Mouse (Mus musculus) cerebellum, adult 8-10 months (tissue): ENCODE data around the gene Lrit2.

ENCODE experiments used
- DNase-seq: peaks from one replicate; pipeline ENCODE4 v3.0.0; 2022

Lrit2 gene

DNA sequence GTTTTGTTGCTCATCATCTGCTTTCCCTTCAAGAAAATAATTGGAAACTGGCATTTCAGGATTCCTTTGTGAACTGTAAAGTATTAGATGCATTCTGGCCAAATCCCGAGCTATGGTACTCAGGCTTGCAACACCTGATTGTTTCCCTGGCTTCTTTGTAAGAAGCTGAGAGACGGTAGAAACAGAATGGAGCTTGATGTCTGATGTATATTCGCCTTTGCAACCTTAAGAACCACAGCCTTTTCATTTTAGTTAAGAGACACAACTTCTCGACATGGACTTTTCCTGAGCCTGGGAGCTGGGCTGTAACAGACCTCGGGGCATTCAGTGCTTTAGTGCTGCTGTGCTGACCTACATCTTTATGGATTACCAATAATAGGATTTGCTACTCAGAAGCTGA lies at the start of gene Lrit2:
TSS of gene Lrit2 (plus strand) at position 301 of the 400 bp plus-strand sequence.
- no peak for DNase-seq

DNA sequence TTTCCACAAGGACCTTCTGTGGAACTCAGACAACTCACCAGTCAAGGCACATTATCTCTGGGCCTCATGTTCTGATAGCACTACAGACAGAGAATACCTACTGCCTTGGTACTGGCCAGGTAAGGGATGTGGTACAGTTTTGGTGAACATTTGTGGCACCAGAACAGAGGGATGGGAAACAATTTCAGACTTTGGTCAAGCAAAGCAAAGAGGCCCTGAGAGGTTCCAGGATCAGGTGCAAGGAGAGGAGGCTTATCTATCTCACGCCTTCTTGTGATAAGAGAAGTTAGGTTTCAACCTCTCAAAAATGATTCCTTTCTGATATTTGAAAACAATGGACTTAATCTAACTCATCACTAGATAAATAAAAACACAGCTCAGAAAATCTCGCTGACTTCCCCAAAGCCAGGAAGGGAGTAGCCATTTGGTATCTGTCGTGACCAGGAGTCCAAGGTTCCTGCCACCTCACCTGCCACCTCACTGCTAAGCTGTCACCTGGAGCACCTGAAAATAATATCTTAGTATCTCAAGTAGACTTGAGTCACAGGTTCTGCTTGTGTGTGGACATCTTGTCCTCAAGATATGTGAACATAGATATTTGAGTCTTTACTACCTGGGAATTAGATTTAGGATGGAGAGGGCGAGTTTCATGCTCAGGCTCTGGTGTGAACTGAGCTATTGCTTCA lies 40.3 kb upstream of the Lrit2 start:
- DNase-seq, result no peak

DNA sequence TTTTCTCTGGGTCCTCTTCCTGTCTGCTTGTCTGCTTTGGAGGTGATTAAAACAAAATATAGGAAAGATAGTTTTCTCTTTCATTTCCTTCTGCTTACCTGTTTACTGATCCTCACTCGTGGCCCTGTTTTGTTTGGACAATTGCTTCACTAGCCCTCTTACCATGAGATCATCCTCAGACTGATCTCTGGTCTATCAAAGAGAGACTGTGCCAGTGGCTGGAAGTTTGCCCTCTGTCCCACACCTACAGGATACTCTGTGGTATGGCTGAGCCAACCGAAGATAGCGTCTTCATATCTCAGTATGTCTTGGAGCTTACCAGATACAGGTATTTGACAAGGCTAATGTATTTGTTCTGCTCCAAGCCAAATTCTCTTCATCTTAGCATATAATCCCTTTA lies 39.8 kb upstream of the Lrit2 start:
- DNase-seq, result no peak

DNA sequence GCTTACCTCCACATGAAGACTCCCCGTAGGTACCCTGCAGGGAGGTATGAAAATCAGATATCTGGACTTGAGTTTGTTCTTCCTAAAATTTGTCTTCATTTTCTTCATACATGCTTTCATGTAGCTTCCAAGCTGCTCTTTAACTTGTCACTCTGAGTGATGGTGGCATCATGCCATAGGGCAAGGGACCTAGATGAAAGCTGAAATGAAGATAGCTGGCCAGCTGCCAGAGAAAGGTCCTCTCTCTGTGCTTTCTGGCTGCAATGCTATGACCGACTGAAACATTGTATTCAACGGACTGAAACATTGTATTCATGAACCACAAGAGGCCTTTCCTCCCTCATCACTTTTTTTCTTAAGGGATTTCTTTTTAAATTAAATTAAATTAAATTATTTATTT lies 39.2 kb upstream of the Lrit2 start:
- DNase-seq, result no peak

DNA sequence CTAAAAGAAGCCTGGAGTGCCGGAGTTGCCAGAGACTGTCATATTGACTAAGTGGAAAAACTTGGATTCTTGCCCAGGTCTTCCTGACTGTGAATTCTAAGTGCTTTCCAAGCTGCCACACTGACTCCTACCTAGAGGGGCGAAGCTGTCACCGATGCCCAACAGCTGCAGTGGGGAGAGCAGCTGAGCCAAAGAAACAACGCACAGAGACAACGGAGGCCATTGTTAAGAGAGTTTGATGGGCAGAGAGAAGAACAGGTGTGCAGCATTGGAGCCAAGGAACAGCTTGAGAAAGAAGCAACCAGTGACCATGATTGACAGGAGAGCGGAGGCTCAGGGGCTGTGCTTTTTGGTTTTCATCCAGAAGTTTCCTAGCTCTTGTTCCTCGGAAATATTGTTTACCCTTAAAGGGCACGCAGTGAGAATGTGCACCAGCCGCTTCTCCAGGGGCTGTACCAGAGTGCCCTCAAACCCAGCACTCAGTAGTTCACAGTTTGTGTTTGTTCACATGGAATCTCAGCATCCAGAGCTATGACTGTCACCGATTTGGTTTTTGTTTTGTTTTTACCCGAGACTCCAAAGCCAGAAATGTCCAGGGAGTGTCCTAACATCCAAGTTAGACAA lies 35.1 kb upstream of the Lrit2 start:
- DNase-seq, result peak; percentile 3

DNA sequence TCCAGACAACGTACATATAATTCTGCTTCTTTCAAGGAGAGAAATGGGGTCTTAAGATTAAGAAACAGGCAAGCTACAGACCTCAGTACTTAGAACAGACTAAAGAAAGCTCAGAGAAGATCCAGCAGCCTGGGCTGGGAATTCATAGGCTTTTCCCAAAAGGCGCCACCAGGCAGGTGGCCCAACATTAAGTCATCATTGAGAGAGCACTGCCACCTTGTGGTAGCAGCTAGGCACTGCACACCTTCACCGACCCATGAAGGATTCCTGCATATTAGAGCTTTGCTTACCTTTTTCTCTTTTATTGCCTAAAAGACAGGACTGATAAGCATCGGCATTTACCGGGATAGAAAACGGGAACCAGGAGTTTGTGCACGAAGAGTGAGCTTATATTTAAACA lies 34.5 kb upstream of the Lrit2 start:
- DNase-seq, result peak; percentile 78

DNA sequence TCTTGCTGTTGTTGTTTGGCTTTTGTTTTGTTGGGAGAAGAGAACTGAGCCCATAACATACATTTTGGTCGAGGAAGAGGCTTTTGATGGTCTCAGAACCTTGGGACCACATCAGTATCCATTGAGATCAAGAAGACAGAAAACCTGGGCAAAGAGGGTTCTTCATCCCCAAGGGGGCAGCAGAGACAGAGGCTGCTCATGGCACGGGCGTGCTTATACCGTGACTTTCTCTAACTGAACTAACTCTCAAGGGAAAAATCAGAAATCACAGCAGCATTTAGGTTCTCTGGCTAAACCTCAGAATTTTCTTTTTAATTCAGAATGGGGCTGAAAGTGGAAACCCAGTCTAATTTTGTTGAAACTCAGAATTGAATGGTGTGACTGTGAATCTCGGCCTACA lies 33.3 kb upstream of the Lrit2 start:
- DNase-seq, result no peak

DNA sequence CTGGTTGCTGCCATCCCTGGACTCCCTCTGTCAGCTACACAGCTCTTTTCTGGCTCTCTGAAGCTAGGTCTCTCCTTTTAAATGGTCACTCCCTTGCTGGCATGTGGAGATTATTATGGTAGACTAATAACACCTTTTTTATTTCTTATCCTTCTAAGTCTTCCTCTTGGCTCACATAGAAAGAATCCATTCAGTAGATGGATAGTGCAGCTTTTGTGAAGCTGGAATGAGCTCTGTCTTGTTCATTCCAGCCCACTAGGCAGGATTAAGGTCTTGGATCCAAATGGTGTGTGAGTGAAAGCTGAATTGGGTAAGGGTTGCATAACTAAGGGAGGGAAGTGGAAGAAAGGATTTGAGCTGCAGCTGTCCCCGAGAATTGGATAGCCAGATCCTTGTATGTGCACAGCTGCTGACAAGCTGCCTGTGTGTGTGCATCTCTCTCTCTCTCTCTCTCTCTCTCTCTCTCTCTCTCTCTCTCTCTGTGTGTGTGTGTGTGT lies 18.8 kb upstream of the Lrit2 start, which contains the start of gene Rgr:
TSS of gene Rgr (minus strand) at position 51 of the 497 bp plus-strand sequence.
- DNase-seq, result no peak

DNA sequence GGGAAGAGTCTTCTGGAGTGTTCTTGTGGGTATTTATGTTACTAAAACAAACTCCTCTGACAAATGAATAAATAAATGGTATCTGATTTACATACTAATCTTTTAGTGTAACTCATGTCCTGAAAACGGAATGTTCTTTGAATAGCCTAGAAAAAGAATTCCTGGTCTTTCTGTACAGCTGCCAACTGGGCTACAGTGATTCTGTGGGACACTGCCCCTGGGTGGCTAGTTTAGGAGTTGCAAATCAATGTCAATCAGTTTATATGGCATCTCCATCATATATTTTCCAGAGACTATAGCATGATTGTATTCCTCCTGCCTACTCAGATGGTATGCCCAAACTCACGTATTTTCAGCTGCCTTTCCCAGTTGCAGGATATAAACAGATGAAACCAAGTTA lies 2.9 kb upstream of the Lrit2 start:
- no peak for DNase-seq

DNA sequence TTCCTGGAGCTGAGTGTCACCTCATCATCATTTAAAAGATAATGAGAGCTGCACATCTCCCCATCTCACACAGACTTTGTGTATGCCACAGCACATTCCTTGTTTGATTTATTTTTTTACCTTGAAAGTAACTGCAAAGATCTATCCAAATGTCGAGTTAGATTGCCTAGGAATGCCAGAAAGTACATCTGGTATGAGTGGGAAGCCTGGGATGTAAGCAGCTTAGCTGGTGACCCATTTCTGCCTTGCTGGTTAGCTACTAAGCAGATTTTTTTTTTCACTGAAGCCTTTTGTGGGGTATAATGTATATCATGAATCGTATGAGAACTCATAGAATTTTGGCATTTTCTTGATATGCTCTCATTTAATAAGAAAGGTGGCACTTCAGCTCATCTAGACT lies 1.1 kb upstream of the Lrit2 start:
- no peak for DNase-seq

DNA sequence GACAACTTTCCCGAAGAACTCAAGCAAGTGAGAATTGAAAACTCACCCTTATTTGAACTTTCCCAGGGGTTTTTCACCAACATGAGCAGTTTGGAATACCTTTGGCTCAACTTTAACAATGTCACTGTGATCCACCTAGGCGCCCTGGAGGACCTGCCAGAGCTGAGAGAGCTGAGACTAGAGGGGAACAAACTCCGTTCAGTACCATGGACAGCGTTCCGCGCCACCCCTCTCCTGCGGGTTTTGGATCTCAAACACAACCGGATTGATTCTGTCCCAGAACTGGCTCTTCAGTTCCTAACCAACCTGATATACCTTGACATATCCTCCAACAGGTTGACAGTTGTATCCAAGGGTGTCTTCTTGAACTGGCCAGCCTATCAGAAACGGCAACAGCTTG lies 787 bp downstream of the Lrit2 start:
- DNase-seq, result no peak

DNA sequence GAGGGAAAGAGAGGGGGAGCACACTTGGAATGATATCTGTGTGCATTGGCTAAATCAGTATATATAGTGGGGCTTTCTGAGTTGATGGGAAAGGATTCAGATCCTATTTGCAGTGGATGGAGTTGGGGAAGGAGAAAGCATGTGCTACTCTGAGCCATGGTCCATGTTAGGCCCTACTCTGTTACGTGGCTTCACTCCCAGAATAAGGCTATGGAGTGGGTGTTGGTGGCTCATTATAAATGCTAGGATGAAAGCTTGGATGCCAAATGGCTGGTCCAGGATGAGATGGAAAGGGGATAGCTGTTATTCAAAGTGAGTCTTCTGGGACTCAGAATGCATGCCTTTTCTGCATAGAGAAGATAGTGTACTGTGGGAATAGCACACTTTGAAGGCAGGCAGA lies 13.0 kb downstream of the Lrit2 start:
- DNase-seq, result no peak

DNA sequence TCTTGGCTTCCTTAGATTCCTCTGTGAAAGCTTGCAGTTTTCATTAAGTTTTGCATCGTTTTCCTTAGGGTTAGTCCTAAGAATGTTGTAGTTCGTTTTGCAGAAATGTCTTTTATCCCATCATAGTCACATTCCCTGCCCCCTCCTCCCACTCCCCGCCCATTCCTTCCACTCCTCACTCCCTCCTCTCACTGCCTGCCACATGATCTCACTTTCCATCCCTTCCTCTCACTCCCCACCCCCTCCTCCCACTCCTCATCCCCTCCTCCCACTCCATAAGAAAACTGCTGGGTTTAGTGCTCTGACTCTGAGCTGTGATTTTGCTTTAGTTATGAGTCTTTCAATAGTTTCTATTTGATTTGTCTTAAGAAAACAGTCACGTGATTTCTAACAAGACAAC lies 16.0 kb downstream of the Lrit2 start:
- DNase-seq, result no peak

DNA sequence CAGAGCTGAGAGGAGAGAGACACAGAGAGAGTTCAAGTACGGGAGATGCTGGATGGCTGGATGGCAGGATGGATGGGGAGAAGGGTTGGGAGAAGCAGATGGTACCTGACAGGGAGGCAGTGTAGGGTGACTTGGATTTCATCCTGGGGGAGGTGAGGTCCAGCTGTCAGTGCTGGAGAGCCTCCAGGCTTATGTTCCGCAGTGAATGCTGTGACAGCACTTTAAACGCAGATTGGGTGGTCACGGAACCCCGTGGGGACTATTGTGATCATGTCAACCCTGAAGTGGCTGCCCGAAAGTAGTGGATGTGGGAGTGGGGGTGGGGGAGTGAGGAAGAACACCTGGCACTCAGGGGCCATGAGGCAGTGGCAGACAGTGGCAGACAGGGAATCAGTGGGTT lies 26.7 kb downstream of the Lrit2 start:
- DNase-seq, result no peak

DNA sequence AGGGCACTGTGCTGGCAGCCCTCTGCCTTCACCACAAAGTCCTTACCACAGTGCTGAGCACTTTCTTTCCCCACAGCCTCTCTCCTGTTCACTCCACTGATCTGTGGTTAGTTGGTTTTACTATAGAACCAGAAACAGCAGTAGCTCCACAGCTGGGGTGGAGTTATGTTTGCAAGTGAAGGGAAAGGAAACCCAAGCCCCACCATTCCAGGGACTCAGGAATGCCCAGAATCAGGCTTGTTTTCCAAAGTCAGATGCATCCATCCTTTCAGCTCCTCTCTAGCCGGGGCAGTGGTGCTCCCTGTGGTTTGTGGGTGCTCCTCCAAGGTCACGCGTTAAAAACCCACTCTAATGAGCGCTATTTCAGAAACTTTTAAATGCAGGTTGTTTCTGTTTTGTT lies 27.8 kb downstream of the Lrit2 start:
- no peak for DNase-seq

DNA sequence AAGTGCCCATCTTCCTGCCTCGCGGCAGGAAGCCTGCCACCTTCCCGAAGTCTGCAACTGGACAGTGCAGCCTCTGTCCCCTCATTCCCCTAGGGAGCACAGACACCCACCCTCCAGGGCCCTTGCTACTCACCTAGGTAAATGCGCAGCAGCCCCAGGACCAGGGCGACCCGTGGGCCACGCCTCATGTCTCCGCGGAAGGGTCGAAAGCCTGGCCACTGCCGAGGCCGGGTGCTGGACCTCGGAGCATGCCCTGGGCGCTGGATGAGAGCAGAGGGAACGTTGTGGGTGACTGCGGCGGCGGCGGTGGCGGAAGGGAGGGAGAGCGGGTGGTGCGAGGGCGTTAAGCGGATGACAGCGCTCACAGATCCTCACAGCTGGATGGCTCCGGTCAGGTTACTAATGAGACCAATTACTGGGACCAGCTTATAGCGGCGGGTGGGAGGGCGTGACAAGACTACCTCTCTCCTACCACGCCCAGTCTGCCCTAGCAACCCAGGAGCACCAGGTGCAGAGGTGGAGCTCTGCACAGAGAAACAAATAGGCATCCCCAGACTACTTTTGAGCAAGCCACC lies 30.3 kb downstream of the Lrit2 start, which contains the start of gene Cdhr1:
TSS of gene Cdhr1 (minus strand) at position 392 of the 575 bp plus-strand sequence.
- no peak for DNase-seq

DNA sequence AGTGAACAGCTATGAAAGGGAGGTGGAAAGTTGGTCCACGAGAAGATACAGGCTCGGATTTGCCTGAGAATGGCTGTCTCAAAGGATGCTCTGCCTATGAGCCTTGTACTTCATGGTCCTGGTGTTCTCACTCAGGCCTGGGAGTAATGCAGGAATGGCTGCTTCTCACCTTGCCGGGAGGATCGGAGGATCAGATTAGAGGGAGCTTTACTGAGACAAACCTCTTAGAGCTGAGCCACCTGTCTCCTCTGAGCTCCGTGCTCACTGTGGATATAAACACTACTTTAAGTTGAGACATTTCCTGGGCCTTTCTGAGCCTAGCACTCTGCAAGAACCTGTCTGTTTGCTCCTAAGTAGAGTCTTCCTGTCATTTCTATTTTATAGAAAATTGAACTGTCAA lies 33.8 kb downstream of the Lrit2 start:
- no peak for DNase-seq

DNA sequence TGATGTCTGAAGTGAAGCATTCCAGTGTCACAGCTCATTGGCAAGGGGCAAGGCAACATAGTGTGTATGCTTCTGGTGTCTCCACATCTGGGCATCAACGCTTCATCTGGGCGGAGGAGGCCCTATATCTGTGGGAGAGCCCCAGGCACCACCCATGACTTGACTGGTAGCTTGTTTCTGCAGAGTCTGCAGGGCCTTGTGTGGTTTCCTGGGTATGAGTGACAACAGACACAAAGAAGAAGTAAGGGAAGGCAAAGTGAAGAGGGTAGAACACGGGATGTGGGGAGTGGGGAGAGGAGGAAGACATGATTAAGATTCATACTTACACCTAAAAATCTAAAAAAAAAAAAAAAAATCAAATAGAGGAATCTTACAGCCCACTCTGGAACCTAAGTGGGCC lies 34.8 kb downstream of the Lrit2 start:
- DNase-seq, result no peak

DNA sequence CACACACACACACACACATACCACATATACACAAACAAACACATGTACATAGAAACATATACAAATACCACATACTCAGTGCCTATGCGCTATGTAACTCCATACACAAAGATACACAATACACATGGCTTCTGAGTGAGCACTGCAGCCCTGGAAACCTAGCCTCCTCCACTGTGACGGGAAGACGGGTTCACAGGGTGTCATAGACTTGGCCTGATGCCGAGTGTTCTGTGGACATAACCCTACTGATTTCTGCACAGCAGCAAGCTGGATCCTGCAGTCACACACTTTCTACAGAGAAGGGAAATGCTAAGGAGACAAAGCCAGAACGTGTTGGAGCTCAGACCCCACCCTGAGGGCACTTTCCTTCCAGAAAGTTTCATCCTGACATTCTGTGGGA lies 37.0 kb downstream of the Lrit2 start:
- no peak for DNase-seq

DNA sequence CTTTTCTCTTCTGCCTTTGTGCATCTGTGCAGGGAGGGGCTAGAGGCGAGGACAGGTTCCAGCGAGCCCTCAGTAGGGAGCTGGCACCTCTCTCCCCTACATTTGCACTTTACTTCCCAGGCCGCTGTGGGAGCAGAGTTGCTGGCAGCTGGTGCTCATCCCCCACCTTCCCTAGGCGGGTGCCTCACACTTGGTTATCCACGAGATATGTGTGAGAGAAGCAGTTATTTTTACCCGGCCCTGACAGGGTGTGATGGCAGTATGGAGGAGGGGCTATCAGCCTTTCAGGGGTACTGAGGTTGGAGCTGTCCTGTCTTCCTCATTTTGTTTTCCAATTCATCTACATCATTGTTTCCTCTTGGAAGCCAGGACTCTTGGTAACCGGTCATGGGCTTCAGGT lies 38.1 kb downstream of the Lrit2 start:
- DNase-seq, result no peak

DNA sequence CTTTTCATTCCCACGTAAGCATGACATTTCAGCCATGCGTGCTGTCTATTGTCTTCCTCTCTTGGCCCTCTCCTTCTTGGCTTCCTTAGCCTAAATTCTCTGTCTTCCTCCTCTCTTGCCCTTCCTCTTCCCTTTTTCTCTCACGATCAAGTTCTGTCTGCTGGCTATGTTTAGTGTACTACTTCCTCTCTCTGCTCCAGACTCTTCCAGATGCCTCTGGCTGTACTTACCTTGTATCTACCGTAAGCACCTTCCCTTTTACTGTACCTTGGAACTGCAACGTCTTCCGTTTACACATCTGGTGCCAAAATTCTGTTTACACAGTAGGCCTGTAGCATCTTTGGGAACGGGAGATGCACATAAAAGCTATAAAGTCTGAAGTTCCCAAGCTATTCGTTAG lies 41.7 kb downstream of the Lrit2 start:
- DNase-seq, result no peak

DNA sequence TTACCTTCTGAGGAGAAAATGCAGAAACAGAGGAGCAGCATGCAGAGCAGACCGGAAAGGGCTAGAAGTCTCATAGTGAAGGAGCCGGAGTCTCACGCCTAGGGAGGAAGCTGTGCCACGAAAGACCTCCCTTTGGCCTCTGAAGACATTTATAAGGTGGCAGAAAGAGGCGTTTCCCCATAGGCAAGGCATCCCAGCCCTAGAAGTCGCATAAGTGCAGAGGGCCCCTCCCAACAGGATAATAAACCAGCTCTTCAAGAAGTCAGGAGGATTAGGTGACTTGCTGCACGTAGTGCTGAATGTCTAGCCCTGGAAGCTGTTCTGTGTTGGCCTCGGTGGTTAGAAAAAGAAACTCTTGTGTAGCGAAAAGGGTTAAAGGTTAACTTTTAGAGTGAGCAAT lies 42.2 kb downstream of the Lrit2 start:
- no peak for DNase-seq

DNA sequence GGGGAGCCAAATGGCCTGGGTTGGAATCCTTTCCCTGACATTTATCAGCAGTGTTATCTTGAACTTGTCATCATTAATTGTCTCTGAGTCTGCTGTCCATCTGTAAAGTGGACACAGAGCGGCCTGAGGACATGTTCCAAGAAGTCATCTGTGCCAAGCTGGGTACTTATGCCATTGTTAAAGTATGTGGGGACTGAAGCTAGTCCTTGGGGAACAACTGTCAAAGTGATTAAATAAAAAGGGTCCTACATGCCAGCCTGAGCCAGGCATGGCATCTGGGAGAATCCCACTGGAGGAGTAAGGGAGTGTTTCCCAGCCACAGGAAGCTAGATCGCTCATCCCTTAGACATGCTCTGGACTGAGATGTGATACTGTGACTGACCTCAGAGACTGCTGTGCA lies 42.7 kb downstream of the Lrit2 start:
- no peak for DNase-seq

DNA sequence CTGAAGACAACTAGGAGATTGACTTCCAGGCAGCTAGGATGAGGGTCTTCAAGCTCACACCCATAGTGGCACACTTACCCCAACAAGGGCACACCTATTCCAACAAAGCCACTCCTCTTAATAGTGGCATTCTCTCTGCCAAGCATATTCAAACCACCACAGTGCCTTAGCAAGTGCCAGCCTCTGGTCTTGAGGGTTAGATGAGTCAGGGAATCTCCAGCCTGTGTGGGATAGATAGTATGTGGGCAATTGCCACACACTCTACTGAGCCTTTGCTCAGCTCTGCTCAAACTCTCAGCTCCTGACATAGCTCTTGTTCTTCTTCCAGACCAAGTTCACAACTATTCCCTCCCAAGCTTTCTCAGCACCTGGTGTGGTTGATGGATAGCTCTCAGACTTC lies 43.6 kb downstream of the Lrit2 start:
- no peak for DNase-seq
